Mouse (Mus musculus) kidney, adult 2 months (tissue): ENCODE data around the gene Trabd.

Source experiments
- CTCF ChIP-seq: fragments of 200-500 bp; conservative IDR thresholded peaks from 2 replicates; pipeline ENCODE4 v1.5.1; 2011; ENCODE audit warnings: low read depth, mild to moderate bottlenecking, control low read depth, low read length, moderate library complexity, mixed read lengths; ENCODE audit not compliant: insufficient read depth, insufficient read length
- POLR2A ChIP-seq: fragments of 200-500 bp; IDR thresholded peaks from one replicate; pipeline ENCODE4 v1.6.1; 2011; ENCODE audit warnings: low read depth, low read length, control low read depth

DNA sequence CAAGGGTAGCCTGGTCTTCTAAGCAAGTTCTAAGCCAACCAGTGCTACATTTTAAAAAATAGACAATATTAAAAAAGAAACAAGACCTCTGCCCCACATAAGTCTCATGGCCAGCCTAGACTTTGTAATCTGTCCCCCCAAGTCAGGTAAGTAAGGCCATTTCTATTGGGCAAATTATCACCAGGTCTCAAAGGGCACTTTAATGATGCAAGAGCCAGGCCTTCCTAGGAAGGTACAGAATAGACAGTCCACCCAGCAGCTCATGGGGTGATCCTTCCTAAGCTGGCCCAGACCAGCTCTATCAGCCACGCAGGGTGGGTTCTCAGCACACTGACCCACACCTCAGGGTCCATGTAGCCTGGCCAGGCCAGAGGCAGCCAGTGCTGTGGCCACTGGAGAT lies 9.0 kb downstream of the Trabd start:
- no peak for TF ChIP-seq POLR2A
- no peak for TF ChIP-seq CTCF
